Mouse (Mus musculus) midbrain, embryonic 12.5 days (tissue): Measurements from ENCODE around the gene Hoxb9. TPM values are rescaled to one million over a fixed set of nuclear protein-coding genes. Genes with fewer than 3 reads are reported as not detected.

Experiments used
- ATAC-seq: fragments of 200-750 bp; cut with Nextera tagmentation; 2 replicates; pipeline ENCODE4 v1.8.0; 2017; ENCODE audit warnings: low read depth, moderate TSS enrichment, moderate library complexity; ENCODE audit not compliant: low FRiP score
- H3K27ac ChIP-seq: fragments of 300-500 bp; sonication (generic); replicated peaks from 2 replicates; pipeline ENCODE4 v1.5.1; 2016; ENCODE audit warnings: mild to moderate bottlenecking
- H3K27me3 ChIP-seq: fragments of 300-500 bp; sonication (generic); 2 replicates; pipeline ENCODE4 v1.6.1; 2016; ENCODE audit warnings: mild to moderate bottlenecking
- H3K36me3 ChIP-seq: fragments of 300-500 bp; sonication (generic); 2 replicates; pipeline ENCODE4 v1.6.1; 2016
- H3K4me1 ChIP-seq: fragments of 300-500 bp; sonication (generic); 2 replicates; pipeline ENCODE4 v1.6.1; 2016
- H3K4me2 ChIP-seq: fragments of 300-500 bp; sonication (generic); replicated peaks from 2 replicates; pipeline ENCODE4 v1.6.1; 2016; ENCODE audit warnings: mild to moderate bottlenecking, moderate library complexity
- H3K4me3 ChIP-seq: fragments of 300-500 bp; sonication (generic); 2 replicates; pipeline ENCODE4 v1.5.1; 2016; ENCODE audit warnings: mild to moderate bottlenecking
- H3K9ac ChIP-seq: fragments of 300-500 bp; sonication (generic); replicated peaks from 2 replicates; pipeline ENCODE4 v1.6.1; 2016; ENCODE audit warnings: mild to moderate bottlenecking, moderate library complexity
- H3K9me3 ChIP-seq: fragments of 300-500 bp; sonication (generic); 2 replicates; pipeline ENCODE4 v1.6.1; 2016; ENCODE audit warnings: mild to moderate bottlenecking
- WGBS: fragments of 180-500 bp; shearing (Covaris S2); methylation state at CpG from one replicate; pipeline ENCODE4 v1.1.7; 2016; 5-methylcytosine and 5-hydroxymethylcytosine counted together
- polyA plus RNA-seq: library from polyadenylated mRNA; unstranded; fragments of >200 nt; fragmentation: Nextera tagmentation; extraction: Ambion mirVana; gene quantifications from 2 replicates; pipeline ENCODE4 v1.2.1, GENCODE M21; 2016

The Hoxb9 gene
- polyA plus RNA-seq, 1 experiment from 2014 or later: not detected

GRCm38 (mm10) chr11:96269869-96270268 is 1.4 kb upstream of the Hoxb9 start:
- Histone ChIP-seq H3K9ac (no peak overlapping the region), H3K9me3 (no peaks in the 10 kb centered on the region), H3K27ac (no peak overlapping the region), H3K4me1 (0 out of 2 replicates have a peak, but pooled peaks cover 7% of the 10 kb centered on the region), H3K27me3 (peaks cover 96% of the 10 kb centered on the region), H3K4me2 (no peak overlapping the region), H3K4me3 (no peak overlapping the region), H3K36me3 (no peaks in the 10 kb centered on the region)
- ATAC-seq: no peak
- WGBS: under 1% methylated on average over 19 of the region's 19 CpGs

DNA sequence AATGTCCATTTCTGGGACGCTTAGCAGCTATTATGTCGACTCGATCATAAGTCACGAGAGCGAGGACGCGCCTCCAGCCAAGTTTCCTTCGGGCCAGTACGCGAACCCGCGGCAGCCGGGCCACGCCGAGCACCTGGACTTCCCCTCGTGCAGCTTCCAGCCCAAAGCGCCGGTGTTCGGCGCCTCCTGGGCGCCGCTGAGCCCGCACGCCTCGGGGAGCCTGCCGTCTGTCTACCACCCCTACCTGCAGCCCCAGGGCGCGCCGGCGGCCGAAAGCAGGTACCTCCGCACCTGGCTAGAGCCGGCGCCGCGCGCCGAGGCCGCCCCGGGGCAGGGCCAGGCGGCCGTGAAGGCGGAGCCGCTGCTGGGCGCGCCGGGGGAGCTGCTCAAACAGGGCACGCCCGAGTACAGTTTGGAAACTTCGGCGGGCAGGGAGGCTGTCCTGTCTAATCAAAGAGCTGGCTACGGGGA is 319 bp downstream of the Hoxb9 start:
- Histone ChIP-seq H3K9me3 (no peaks in the 10 kb centered on the region), H3K27me3 (peaks cover 96% of the 10 kb centered on the region), H3K4me1 (0 out of 2 replicates have a peak, but pooled peaks cover 7% of the 10 kb centered on the region), H3K4me3 (no peak overlapping the region), H3K4me2 (no peak overlapping the region), H3K9ac (no peak overlapping the region), H3K36me3 (no peaks in the 10 kb centered on the region), H3K27ac (no peak overlapping the region)
- no peak for ATAC-seq
- under 1% methylated on average over 52 of the region's 52 CpGs for WGBS

GRCm38 (mm10) chr11:96272024-96272921 is 1.0 kb downstream of the Hoxb9 start:
- Histone ChIP-seq H3K9ac (no peak overlapping the region), H3K4me1 (0 out of 2 replicates have a peak, but pooled peaks cover 7% of the 10 kb centered on the region), H3K9me3 (no peaks in the 10 kb centered on the region), H3K36me3 (no peaks in the 10 kb centered on the region), H3K27ac (no peak overlapping the region), H3K27me3 (peaks cover 96% of the 10 kb centered on the region), H3K4me3 (no peak overlapping the region), H3K4me2 (no peak overlapping the region)
- under 1% methylated on average over 51 of the region's 58 CpGs for WGBS
- no peak for ATAC-seq

DNA sequence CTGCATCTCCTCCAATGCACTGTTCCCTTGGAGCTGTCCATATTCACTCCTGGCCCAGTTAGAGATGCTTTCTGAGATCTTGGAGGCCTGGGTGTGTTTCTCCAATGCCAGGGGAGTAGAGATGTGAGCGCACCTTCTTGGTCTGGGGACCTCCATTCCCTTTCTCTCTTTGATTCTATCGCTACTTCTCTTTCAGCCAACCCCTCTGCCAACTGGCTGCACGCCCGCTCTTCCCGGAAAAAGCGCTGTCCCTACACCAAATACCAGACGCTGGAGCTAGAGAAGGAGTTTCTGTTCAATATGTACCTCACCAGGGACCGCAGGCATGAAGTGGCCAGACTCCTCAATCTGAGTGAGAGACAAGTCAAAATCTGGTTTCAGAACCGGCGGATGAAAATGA is 3.2 kb downstream of the Hoxb9 start:
- Histone ChIP-seq H3K4me3 (no peak overlapping the region), H3K9ac (no peak overlapping the region), H3K9me3 (no peaks in the 10 kb centered on the region), H3K36me3 (no peaks in the 10 kb centered on the region), H3K27me3 (peaks cover 99% of the 10 kb centered on the region), H3K27ac (no peak overlapping the region), H3K4me2 (no peak overlapping the region), H3K4me1 (0 out of 2 replicates have a peak, but pooled peaks cover 7% of the 10 kb centered on the region)
- 4% methylated on average over 10 of the region's 10 CpGs for WGBS
- ATAC-seq: no peak

- Histone ChIP-seq H3K9me3 (no peaks in the 10 kb centered on the region), H3K27me3 (peaks cover 98% of the 10 kb centered on the region), H3K4me1 (0 out of 2 replicates have a peak, but pooled peaks cover 7% of the 10 kb centered on the region), H3K4me3 (no peak overlapping the region), H3K27ac (no peak overlapping the region), H3K4me2 (no peak overlapping the region), H3K9ac (no peak overlapping the region), H3K36me3 (no peaks in the 10 kb centered on the region)
- WGBS: 11% methylated on average over 4 of the region's 4 CpGs
- no peak for ATAC-seq
Measured at GRCm38 (mm10) chr11:96275896-96276295, 4.6 kb downstream of the Hoxb9 start.

GRCm38 (mm10) chr11:96277151-96278044 is 6.1 kb downstream of the Hoxb9 start:
- no peaks in the 10 kb centered on the region for H3K9me3 ChIP-seq
- H3K4me2 ChIP-seq: no peak overlapping the region
- ATAC-seq: no peak
- no peak overlapping the region for H3K27ac ChIP-seq
- H3K4me3 ChIP-seq: no peak overlapping the region
- no peaks in the 10 kb centered on the region for H3K36me3 ChIP-seq
- peaks cover 97% of the 10 kb centered on the region for H3K27me3 ChIP-seq
- no peak overlapping the region for H3K9ac ChIP-seq
- 0 out of 2 replicates have a peak, but pooled peaks cover 2% of the 10 kb centered on the region for H3K4me1 ChIP-seq
- 2% methylated on average over 35 of the region's 35 CpGs for WGBS

DNA sequence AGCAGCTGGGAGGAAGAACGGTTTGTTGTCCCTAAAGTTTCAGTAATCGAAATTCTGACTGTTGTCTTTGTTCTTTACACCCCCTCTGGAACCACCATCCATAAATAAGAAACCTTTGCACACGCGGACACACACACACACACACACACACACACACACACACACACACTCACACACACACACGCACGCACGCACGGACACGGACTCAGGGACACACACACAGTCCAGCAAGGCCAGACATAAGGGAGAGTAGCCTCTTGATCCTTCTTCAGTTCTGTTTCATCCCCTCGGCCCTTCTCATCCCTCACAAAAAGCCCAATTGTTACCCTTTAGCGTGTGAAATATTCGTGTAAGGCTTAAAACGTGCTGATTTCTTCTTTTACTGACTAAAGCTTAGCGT is 7.1 kb downstream of the Hoxb9 start:
- peaks cover 97% of the 10 kb centered on the region for H3K27me3 ChIP-seq

DNA sequence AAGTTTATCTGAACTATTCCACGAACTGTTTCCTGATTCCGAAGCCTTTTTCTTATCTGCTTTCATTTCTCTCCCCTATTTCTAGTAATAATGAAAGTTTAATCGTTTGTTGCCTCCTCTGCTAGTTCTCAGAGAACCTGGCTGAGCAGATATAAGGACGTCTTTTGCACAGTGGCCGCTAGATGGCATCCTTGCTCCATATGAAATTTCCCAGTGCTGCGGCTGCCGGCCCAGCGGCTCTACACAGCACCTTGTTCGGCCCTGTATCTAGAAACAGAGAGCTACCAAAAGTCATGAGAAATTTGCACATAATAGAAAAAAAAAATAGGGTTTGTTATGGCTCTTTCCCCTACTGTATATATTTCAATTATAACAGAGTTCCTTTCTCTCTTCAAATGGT is 7.5 kb downstream of the Hoxb9 start:
- Histone ChIP-seq H3K9ac (no peak overlapping the region), H3K9me3 (no peaks in the 10 kb centered on the region), H3K4me2 (no peak overlapping the region), H3K4me3 (no peak overlapping the region), H3K27ac (no peak overlapping the region), H3K4me1 (0 out of 2 replicates have a peak, but pooled peaks cover under 1% of the 10 kb centered on the region), H3K36me3 (no peaks in the 10 kb centered on the region), H3K27me3 (peaks cover 97% of the 10 kb centered on the region)
- no peak for ATAC-seq
- WGBS: under 1% methylated on average over 9 of the region's 9 CpGs

More for the DNA sequence above, 7.1 kb downstream of the Hoxb9 start:
- no peak for ATAC-seq
- Histone ChIP-seq H3K4me2 (no peak overlapping the region), H3K9ac (no peak overlapping the region), H3K36me3 (no peaks in the 10 kb centered on the region), H3K4me3 (no peak overlapping the region), H3K27ac (no peak overlapping the region), H3K4me1 (no peaks in the 10 kb centered on the region), H3K9me3 (no peaks in the 10 kb centered on the region)
- WGBS: 13% methylated on average over 14 of the region's 14 CpGs

GRCm38 (mm10) chr11:96279421-96280233 is 8.4 kb downstream of the Hoxb9 start:
- H3K27ac ChIP-seq: no peak overlapping the region
- H3K9ac ChIP-seq: no peak overlapping the region
- H3K4me1 ChIP-seq: peaks cover 9% of the 10 kb centered on the region
- 1% methylated on average over 31 of the region's 31 CpGs for WGBS
- no peaks in the 10 kb centered on the region for H3K9me3 ChIP-seq
- no peak for ATAC-seq
- H3K36me3 ChIP-seq: no peaks in the 10 kb centered on the region
- no peak overlapping the region for H3K4me3 ChIP-seq
- H3K27me3 ChIP-seq: peaks cover 97% of the 10 kb centered on the region
- H3K4me2 ChIP-seq: no peak overlapping the region

- WGBS: 7% methylated on average over 8 of the region's 8 CpGs
- no peaks in the 10 kb centered on the region for H3K9me3 ChIP-seq
- no peak overlapping the region for H3K4me2 ChIP-seq
- no peak overlapping the region for H3K4me3 ChIP-seq
- H3K27ac ChIP-seq: no peak overlapping the region
- no peak for ATAC-seq
- H3K36me3 ChIP-seq: no peaks in the 10 kb centered on the region
- H3K27me3 ChIP-seq: peaks cover 97% of the 10 kb centered on the region
- H3K9ac ChIP-seq: no peak overlapping the region
- H3K4me1 ChIP-seq: peaks cover 11% of the 10 kb centered on the region
Measured at GRCm38 (mm10) chr11:96280399-96281378, 9.4 kb downstream of the Hoxb9 start.
